Mouse (Mus musculus) lung, postnatal 0 days (tissue): Measurements from ENCODE around the gene Mapk11.

ENCODE experiments used
- CTCF ChIP-seq: IDR thresholded peaks from 2 replicates; pipeline ENCODE4 v1.5.1; 2016; ENCODE audit warnings: antibody characterized with exemption, mild to moderate bottlenecking
- EP300 ChIP-seq: IDR thresholded peaks from 2 replicates; pipeline ENCODE4 v1.6.1; 2016; ENCODE audit warnings: antibody characterized with exemption, mild to moderate bottlenecking, control low read depth

GRCm38 (mm10) chr15:89180081-89180541, 30.7 kb upstream of the Mapk11 start:
- TF ChIP-seq CTCF (no peak), EP300 (no peak)
